In the genomic region with DNA sequence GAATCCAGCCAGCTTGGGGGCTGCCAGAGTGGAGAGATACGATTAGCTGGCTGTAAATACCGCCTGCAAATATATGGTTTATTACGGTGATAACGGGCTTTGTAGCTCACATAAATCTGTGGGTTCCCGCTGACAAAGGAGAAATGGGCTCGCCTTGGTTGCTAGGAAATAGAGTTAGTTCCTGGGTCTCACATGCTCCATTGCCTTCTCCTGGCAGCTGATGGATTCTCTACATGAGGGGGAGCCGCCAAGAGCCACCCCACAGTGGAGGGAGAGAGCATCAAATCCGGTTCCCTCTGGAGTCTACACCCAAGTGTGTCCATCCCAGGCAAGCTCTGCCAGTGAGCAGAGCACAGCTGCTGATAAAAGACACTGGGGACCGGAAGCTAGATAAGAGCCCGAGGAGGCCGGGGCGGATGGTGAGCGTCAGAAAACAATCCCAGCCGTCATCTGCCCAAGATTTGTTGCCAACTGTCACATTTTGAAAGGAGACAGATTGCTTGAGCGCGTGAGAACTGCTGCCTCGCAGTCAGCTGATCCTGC, we compare ENCODE assay signal across 9 mouse cellular contexts.
DNase-seq lines count a peak whose midpoint lies in the region; ATAC-seq lines count a peak whose summit lies in the region.
"Had no signal": no experiment of that assay in that cellular context is flagged by ENCODE, and none has a peak within 500 bp of the region (broad histone marks: within the 10 kb centered on the region; RNA-seq: fewer than 3 reads in every experiment).

No protein-coding gene starts in this region.

- H3K4me1 ChIP-seq in heart, embryonic 14.5 days (ENCODE audit: control insufficient read depth in 2 of 2, insufficient read depth in 2 of 2, low read length in 2 of 2) = peaks cover 17 to 37% of the 10 kb centered on the region in 2 experiments
- H3K4me1 ChIP-seq in kidney, embryonic 14.5 days (ENCODE audit: control insufficient read depth, insufficient read depth, low read length) = peaks cover 43% of the 10 kb centered on the region
- peaks cover 38% of the 10 kb centered on the region for H3K4me1 ChIP-seq in limb, embryonic 13.5 days
- peaks cover 14% of the 10 kb centered on the region for H3K4me1 ChIP-seq in midbrain, embryonic 16.5 days (ENCODE audit: control insufficient read depth, insufficient read depth, low read length)

- peak overlapping the region; percentile 54 for H3K4me2 ChIP-seq in heart, embryonic 14.5 days (ENCODE audit: low read length)
- peak overlapping the region; percentile 23; the same call in 1 of the 2 replicates for H3K4me2 ChIP-seq in kidney, embryonic 14.5 days (replicated peaks; ENCODE audit: low read depth, low read length)
- peak overlapping the region; percentile 47 for H3K4me2 ChIP-seq in limb, embryonic 13.5 days (replicated peaks)
- H3K4me2 ChIP-seq in midbrain, embryonic 16.5 days (ENCODE audit: low read length) = peak overlapping the region; percentile 51

- H3K4me3 ChIP-seq in heart, embryonic 14.5 days (ENCODE audit: control insufficient read depth in 1 of 2, insufficient read depth in 1 of 2, low read depth in 1 of 2, low read length in 2 of 2) = no peak overlapping the region
- peak overlapping the region; percentile 1; the same call in 1 of the 2 replicates for H3K4me3 ChIP-seq in kidney, embryonic 14.5 days (ENCODE audit: low read length)
- no peak overlapping the region for H3K4me3 ChIP-seq in limb, embryonic 13.5 days
- H3K4me3 ChIP-seq in midbrain, embryonic 16.5 days (ENCODE audit: low read depth, low read length) = no peak overlapping the region; the same call in 1 of the 2 replicates
- H3K4me3 ChIP-seq: myocyte had no signal

- DNase-seq in adrenal gland, adult 2 months = peak; percentile 52
- DNase-seq in embryo, embryonic 9.5 days (ENCODE audit: extremely low spot score) = peak; percentile 32
- peak; percentile 43 for DNase-seq in thymus, postnatal 14 days
- DNase-seq in Muller cell, postnatal 12 days (ENCODE audit: inconsistent ontology term) = no peak

- H3K9me3 ChIP-seq in heart, embryonic 14.5 days (ENCODE audit: control insufficient read depth, low read length) = no peaks in the 10 kb centered on the region
- H3K9me3 ChIP-seq in kidney, embryonic 14.5 days (ENCODE audit: control insufficient read depth, low read length) = no peaks in the 10 kb centered on the region
- no peaks in the 10 kb centered on the region for H3K9me3 ChIP-seq in limb, embryonic 13.5 days
- H3K9me3 ChIP-seq in midbrain, embryonic 16.5 days (replicated peaks; ENCODE audit: control insufficient read depth, low read length, poor library complexity, severe bottlenecking) = no peaks in the 10 kb centered on the region

- H3K36me3 ChIP-seq in heart, embryonic 14.5 days (ENCODE audit: control insufficient read depth, insufficient read depth, low read length) = no peaks in the 10 kb centered on the region
- no peaks in the 10 kb centered on the region for H3K36me3 ChIP-seq in kidney, embryonic 14.5 days (ENCODE audit: control insufficient read depth, insufficient read depth, low read length)
- H3K36me3 ChIP-seq in limb, embryonic 13.5 days = no peaks in the 10 kb centered on the region
- no peaks in the 10 kb centered on the region for H3K36me3 ChIP-seq in midbrain, embryonic 16.5 days (ENCODE audit: control insufficient read depth, insufficient read depth, low read length)

- peak overlapping the region; percentile 24 to 63; a peak in 3 of 4 replicates for H3K27ac ChIP-seq in heart, embryonic 14.5 days (replicated peaks in 1 of 2; ENCODE audit: control insufficient read depth in 1 of 2, insufficient read depth in 1 of 2, low read depth in 2 of 2, low read length in 2 of 2)
- peak overlapping the region; percentile 44; the same call in 1 of the 2 replicates for H3K27ac ChIP-seq in kidney, embryonic 14.5 days (ENCODE audit: low read depth, low read length)
- no peak overlapping the region for H3K27ac ChIP-seq in limb, embryonic 13.5 days
- peak overlapping the region; percentile 57; the same call in 1 of the 2 replicates for H3K27ac ChIP-seq in midbrain, embryonic 16.5 days (ENCODE audit: low read length)

- ATAC-seq in heart, embryonic 14.5 days (ENCODE audit: insufficient number of reproducible peaks, insufficient read depth, low FRiP score, low read depth) = peak; percentile 91
- peak; percentile 85 for ATAC-seq in kidney, embryonic 14.5 days (ENCODE audit: low FRiP score, low TSS enrichment)
- no peak for ATAC-seq in limb, embryonic 13.5 days (ENCODE audit: low FRiP score, low read depth)
- ATAC-seq in midbrain, embryonic 16.5 days = peak; percentile 66

- no peak overlapping the region for H3K9ac ChIP-seq in heart, embryonic 14.5 days (ENCODE audit: low read length)
- no peak overlapping the region for H3K9ac ChIP-seq in kidney, embryonic 14.5 days (ENCODE audit: low read depth, low read length)
- H3K9ac ChIP-seq in limb, embryonic 13.5 days = no peak overlapping the region
- peak overlapping the region; percentile 34; the same call in 1 of the 2 replicates for H3K9ac ChIP-seq in midbrain, embryonic 16.5 days (ENCODE audit: low read depth, low read length)

- WGBS in heart, embryonic 14.5 days = 11% methylated on average over 17 of the region's 17 CpGs
- WGBS in kidney, embryonic 14.5 days = 3% methylated on average over 17 of the region's 17 CpGs
- 4% methylated on average over 17 of the region's 17 CpGs for WGBS in limb, embryonic 13.5 days
- WGBS in midbrain, embryonic 16.5 days = 16% methylated on average over 17 of the region's 17 CpGs

- H3K27me3 ChIP-seq in heart, embryonic 14.5 days (ENCODE audit: control insufficient read depth, insufficient read depth, low read length) = peaks cover 24% of the 10 kb centered on the region
- H3K27me3 ChIP-seq in kidney, embryonic 14.5 days (ENCODE audit: control insufficient read depth, insufficient read depth, low read length) = peaks cover 13% of the 10 kb centered on the region; the same call in 1 of the 2 replicates
- H3K27me3 ChIP-seq in limb, embryonic 13.5 days = peaks cover 83% of the 10 kb centered on the region
- H3K27me3 ChIP-seq in midbrain, embryonic 16.5 days (ENCODE audit: control insufficient read depth, insufficient read depth, low read depth, low read length) = peaks cover 2% of the 10 kb centered on the region; the same call in 1 of the 2 replicates
